Mouse (Mus musculus): ENCODE data around the gene Mycl. TPM values are rescaled to one million over a fixed set of nuclear protein-coding genes. Genes with fewer than 3 reads are reported as not detected.

Gene Mycl
- polyA plus RNA-seq, 1 experiment from 2014 or later, result 66.8 TPM

DNA sequence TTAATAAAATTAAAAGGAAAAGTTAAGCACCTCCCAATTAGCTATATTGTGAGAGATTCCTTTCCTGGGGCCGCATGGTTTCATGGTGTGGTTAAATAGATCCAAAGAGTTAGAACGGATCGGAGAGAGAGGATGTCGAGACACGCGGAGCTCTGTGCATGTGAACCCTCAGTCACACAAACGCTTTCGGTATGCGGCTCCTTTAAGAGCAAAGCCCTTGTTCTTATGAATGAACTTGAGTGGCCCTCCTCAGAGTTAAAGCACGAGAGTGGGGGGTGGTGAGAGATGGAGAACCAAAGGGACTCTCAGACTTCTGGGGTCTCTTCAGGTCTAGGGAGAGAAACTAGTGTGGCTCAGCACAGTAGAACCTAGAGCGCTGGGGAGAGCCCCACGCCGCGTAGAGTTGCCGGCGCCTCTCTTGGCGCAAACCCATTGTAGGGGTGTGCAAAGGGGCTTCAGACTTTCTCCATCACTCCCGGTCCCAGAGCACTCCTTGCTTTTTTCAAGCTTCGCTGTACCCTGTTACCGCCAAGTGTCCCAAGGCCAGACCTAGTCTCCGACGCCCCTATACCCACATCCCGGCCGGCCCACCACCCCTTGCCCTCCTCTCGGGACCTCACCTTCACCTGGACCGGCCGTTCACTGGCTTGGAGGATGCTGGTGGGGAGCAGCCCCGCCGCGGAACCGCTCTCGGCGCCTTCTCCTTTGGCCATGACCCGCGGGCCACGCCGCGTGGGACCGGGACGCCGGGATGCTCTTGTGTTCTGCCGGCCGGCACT is 34.9 kb upstream of the Mycl start:
- ATAC-seq (replicated peaks; ENCODE audit: low FRiP score) (peak; percentile 47), DNase-seq (ENCODE audit: low spot score) (peak; percentile 73)
- Histone ChIP-seq H3K4me2 (ENCODE audit: low read depth, low read length, severe bottlenecking) (peak overlapping the region; percentile 94), H3K9me3 (ENCODE audit: control insufficient read depth, low read length) (no peaks in the 10 kb centered on the region), H3K27me3 (ENCODE audit: control insufficient read depth, insufficient read depth, low read length) (no peaks in the 10 kb centered on the region), H3K4me1 (replicated peaks; ENCODE audit: control insufficient read depth, insufficient read depth, low read length) (peaks cover 31% of the 10 kb centered on the region), H3K4me3 (ENCODE audit: low read depth, low read length) (peak overlapping the region; percentile 72), H3K27ac (ENCODE audit: low read depth, low read length) (peak overlapping the region; percentile 37; the same call in 1 of the 2 replicates), H3K36me3 (ENCODE audit: control insufficient read depth, insufficient read depth, low read length) (no peaks in the 10 kb centered on the region; the same call in 1 of the 2 replicates), H3K9ac (ENCODE audit: low read length) (peak overlapping the region; percentile 87)
- under 1% methylated on average over 43 of the region's 43 CpGs for WGBS

DNA sequence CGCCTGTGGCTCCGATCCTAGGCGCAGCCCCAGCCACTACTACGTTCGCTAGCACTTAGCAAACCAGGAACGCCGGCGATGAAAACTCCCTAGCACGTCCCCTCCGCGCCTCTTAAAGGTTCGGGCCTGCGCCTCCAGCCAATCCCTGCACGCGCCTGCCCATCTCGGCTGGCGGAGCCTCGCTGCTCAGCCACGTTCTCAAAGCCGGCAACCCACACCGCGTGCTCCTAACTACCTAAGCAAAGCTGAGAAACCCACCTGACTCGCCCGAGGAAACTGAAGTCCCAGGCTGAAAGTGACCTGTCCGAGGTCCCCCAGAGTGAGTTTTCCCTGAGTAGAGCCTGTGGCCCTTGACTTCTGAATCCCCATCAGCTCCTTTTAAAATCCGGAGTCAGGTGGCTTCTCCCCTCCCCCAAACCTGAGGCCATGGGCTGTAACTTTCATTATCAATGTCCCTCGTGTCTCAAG is 34.3 kb upstream of the Mycl start, which contains the start of gene Mfsd2a:
Mfsd2a (minus strand) TSS at position 89 of the 468 bp plus-strand sequence.
- H3K9ac ChIP-seq (ENCODE audit: low read length), result peak within 1 kb of the TSS; percentile 87
- H3K9me3 ChIP-seq (ENCODE audit: control insufficient read depth, low read length), result no peaks in the 10 kb centered on the region
- peak; percentile 90 for DNase-seq (ENCODE audit: low spot score)
- peaks cover 28% of the 10 kb centered on the region for H3K4me1 ChIP-seq (replicated peaks; ENCODE audit: control insufficient read depth, insufficient read depth, low read length)
- peak within 1 kb of the TSS; percentile 94 for H3K4me2 ChIP-seq (ENCODE audit: low read depth, low read length, severe bottlenecking)
- peak within 1 kb of the TSS; percentile 37; the same call in 1 of the 2 replicates for H3K27ac ChIP-seq (ENCODE audit: low read depth, low read length)
- H3K36me3 ChIP-seq (ENCODE audit: control insufficient read depth, insufficient read depth, low read length), result no peaks in the 10 kb centered on the region; the same call in 1 of the 2 replicates
- H3K27me3 ChIP-seq (ENCODE audit: control insufficient read depth, insufficient read depth, low read length), result no peaks in the 10 kb centered on the region
- under 1% methylated on average over 27 of the region's 27 CpGs for WGBS
- ATAC-seq (replicated peaks; ENCODE audit: low FRiP score), result peak; percentile 84
- H3K4me3 ChIP-seq (ENCODE audit: low read depth, low read length), result peak within 1 kb of the TSS; percentile 72

DNA sequence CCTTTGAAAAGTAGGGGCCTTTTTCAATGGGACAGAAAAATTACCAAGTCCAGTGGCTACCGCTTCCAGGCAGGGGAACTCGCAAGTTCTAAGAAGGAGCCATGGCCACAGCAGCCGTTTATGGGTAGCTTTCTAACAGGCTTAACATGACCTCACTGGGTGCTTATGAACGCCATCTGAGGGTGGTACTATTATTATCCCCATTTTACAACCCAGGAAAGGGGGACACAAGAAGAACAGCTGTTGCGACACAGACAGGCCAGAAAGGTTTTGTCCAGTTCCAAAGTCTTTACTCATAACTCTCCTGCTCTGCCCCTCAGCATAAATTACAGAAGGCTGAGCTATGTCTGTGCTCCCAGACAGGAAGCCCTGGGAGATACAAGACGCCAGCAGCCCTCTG is 33.9 kb upstream of the Mycl start:
- H3K27ac ChIP-seq (ENCODE audit: low read depth, low read length), result no peak overlapping the region
- 12% methylated on average over 6 of the region's 6 CpGs for WGBS
- DNase-seq (ENCODE audit: low spot score) (no peak), ATAC-seq (replicated peaks; ENCODE audit: low FRiP score) (no peak)
- H3K9ac ChIP-seq (ENCODE audit: low read length), result peak overlapping the region; percentile 87
- H3K9me3 ChIP-seq (ENCODE audit: control insufficient read depth, low read length), result no peaks in the 10 kb centered on the region
- H3K27me3 ChIP-seq (ENCODE audit: control insufficient read depth, insufficient read depth, low read length), result no peaks in the 10 kb centered on the region
- H3K4me3 ChIP-seq (ENCODE audit: low read depth, low read length), result peak overlapping the region; percentile 72; the same call in 1 of the 2 replicates
- H3K4me2 ChIP-seq (ENCODE audit: low read depth, low read length, severe bottlenecking), result peak overlapping the region; percentile 94; the same call in 1 of the 2 replicates
- peaks cover 28% of the 10 kb centered on the region for H3K4me1 ChIP-seq (replicated peaks; ENCODE audit: control insufficient read depth, insufficient read depth, low read length)
- H3K36me3 ChIP-seq (ENCODE audit: control insufficient read depth, insufficient read depth, low read length), result no peaks in the 10 kb centered on the region; the same call in 1 of the 2 replicates

DNA sequence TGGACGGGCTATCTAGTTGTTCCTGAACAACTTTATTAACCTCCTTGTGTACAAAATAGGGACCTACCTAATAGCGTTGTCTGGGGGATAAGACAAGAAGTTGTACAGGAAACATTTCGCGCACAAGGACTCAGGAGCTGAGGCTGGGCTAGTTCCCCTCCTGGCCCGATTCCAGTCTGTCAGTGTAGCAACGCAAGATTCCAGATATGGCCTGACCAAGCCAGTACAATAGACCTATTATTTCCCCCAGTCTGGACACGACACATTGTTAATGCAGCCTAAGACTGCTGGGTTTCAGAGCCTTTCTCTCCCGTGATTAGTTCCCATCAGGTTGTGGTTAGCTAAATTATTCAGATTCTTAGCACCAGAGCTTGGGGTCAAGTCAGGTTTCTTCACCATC is 32.7 kb upstream of the Mycl start:
- no peak for DNase-seq (ENCODE audit: low spot score)
- H3K9ac ChIP-seq (ENCODE audit: low read length), result no peak overlapping the region
- no peak for ATAC-seq (replicated peaks; ENCODE audit: low FRiP score)
- no peaks in the 10 kb centered on the region for H3K27me3 ChIP-seq (ENCODE audit: control insufficient read depth, insufficient read depth, low read length)
- peaks cover 28% of the 10 kb centered on the region for H3K4me1 ChIP-seq (replicated peaks; ENCODE audit: control insufficient read depth, insufficient read depth, low read length)
- 36% methylated on average over 8 of the region's 8 CpGs for WGBS
- H3K36me3 ChIP-seq (ENCODE audit: control insufficient read depth, insufficient read depth, low read length), result no peaks in the 10 kb centered on the region
- H3K4me2 ChIP-seq (ENCODE audit: low read depth, low read length, severe bottlenecking), result no peak overlapping the region
- no peak overlapping the region for H3K27ac ChIP-seq (ENCODE audit: low read depth, low read length)
- H3K9me3 ChIP-seq (ENCODE audit: control insufficient read depth, low read length), result no peaks in the 10 kb centered on the region
- H3K4me3 ChIP-seq (ENCODE audit: low read depth, low read length), result no peak overlapping the region

DNA sequence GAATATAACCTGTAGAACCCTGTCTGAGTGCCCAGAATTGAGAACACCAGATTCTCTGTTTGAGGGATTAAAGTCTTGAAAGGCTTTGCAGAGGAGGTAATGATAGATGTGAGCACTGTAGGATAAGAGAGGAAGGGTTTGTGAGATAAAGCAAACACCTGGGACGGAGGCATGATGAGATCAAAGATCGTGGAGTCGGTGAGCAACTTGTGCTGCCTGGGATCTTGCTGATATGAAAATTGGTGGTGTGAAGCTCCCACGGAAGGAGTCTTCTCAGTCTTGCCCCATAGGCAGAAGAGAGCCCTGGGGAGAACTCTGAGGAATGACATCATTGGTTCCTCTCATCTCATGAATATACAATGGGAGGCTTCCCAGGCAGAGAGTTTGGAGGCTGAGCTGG is 27.3 kb upstream of the Mycl start:
- Histone ChIP-seq H3K27ac (ENCODE audit: low read depth, low read length) (no peak overlapping the region), H3K9me3 (ENCODE audit: control insufficient read depth, low read length) (no peaks in the 10 kb centered on the region), H3K4me2 (ENCODE audit: low read depth, low read length, severe bottlenecking) (no peak overlapping the region), H3K4me3 (ENCODE audit: low read depth, low read length) (no peak overlapping the region), H3K36me3 (ENCODE audit: control insufficient read depth, insufficient read depth, low read length) (no peaks in the 10 kb centered on the region), H3K4me1 (replicated peaks; ENCODE audit: control insufficient read depth, insufficient read depth, low read length) (no peaks in the 10 kb centered on the region; the same call in 1 of the 2 replicates), H3K27me3 (ENCODE audit: control insufficient read depth, insufficient read depth, low read length) (no peaks in the 10 kb centered on the region), H3K9ac (ENCODE audit: low read length) (no peak overlapping the region)
- whole genome bisulfite sequencing, result 87% methylated on average over 4 of the region's 4 CpGs
- DNase-seq (ENCODE audit: low spot score), result no peak
- no peak for ATAC-seq (replicated peaks; ENCODE audit: low FRiP score)

DNA sequence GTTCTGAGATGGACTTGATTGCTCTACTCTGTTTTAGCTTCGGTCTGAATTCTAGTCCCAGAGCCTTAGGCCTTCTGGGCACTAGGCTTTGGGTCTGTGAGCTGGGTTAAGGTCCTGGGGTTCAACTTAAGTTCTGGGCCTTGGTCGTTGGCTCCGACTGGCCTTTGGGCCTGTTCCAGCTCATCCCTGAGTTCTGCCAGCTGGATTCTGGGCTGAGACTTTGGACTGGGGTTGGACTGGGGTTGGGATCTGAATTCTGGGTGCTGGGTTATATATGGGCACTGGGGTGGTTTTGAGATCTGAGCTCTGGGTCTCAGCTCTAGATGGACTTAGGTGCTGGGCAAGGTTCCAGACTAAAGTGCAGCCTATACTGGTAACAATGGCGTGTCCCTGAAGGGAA is 24.3 kb upstream of the Mycl start:
- H3K27ac ChIP-seq (ENCODE audit: low read depth, low read length), result no peak overlapping the region
- no peaks in the 10 kb centered on the region for H3K4me1 ChIP-seq (replicated peaks; ENCODE audit: control insufficient read depth, insufficient read depth, low read length)
- no peak overlapping the region for H3K9ac ChIP-seq (ENCODE audit: low read length)
- ATAC-seq (replicated peaks; ENCODE audit: low FRiP score) (no peak), DNase-seq (ENCODE audit: low spot score) (no peak)
- 87% methylated on average over 4 of the region's 4 CpGs for WGBS
- H3K27me3 ChIP-seq (ENCODE audit: control insufficient read depth, insufficient read depth, low read length), result no peaks in the 10 kb centered on the region
- H3K4me3 ChIP-seq (ENCODE audit: low read depth, low read length), result no peak overlapping the region
- no peak overlapping the region for H3K4me2 ChIP-seq (ENCODE audit: low read depth, low read length, severe bottlenecking)
- no peaks in the 10 kb centered on the region for H3K36me3 ChIP-seq (ENCODE audit: control insufficient read depth, insufficient read depth, low read length)
- no peaks in the 10 kb centered on the region for H3K9me3 ChIP-seq (ENCODE audit: control insufficient read depth, low read length)

DNA sequence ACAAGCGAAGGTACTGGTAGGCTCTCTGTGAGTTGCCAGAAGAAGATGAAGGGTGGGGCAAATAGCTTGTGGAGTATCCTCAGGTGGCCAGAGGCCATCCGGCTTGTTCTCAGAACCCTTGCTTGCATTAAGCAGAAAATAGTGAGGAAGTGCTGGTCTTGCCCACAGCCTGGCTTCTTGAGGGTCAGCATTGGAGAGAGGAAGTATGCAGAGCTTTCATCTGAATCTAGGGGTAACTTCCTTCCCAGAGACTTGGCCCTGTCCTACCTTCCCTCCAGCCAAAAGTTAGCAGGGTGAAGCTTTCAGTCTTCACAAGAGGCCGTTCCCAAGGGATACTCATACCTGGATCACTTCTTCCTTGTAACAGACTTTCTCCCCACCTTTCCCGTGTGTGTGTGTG is 23.8 kb upstream of the Mycl start:
- H3K4me2 ChIP-seq (ENCODE audit: low read depth, low read length, severe bottlenecking), result no peak overlapping the region
- H3K9me3 ChIP-seq (ENCODE audit: control insufficient read depth, low read length), result no peaks in the 10 kb centered on the region
- H3K4me3 ChIP-seq (ENCODE audit: low read depth, low read length), result no peak overlapping the region
- WGBS, result 82% methylated on average over 4 of the region's 4 CpGs
- no peaks in the 10 kb centered on the region for H3K4me1 ChIP-seq (replicated peaks; ENCODE audit: control insufficient read depth, insufficient read depth, low read length)
- H3K27ac ChIP-seq (ENCODE audit: low read depth, low read length), result no peak overlapping the region
- H3K9ac ChIP-seq (ENCODE audit: low read length), result no peak overlapping the region
- ATAC-seq (replicated peaks; ENCODE audit: low FRiP score), result no peak
- no peaks in the 10 kb centered on the region for H3K27me3 ChIP-seq (ENCODE audit: control insufficient read depth, insufficient read depth, low read length)
- no peaks in the 10 kb centered on the region for H3K36me3 ChIP-seq (ENCODE audit: control insufficient read depth, insufficient read depth, low read length)
- DNase-seq (ENCODE audit: low spot score), result no peak

DNA sequence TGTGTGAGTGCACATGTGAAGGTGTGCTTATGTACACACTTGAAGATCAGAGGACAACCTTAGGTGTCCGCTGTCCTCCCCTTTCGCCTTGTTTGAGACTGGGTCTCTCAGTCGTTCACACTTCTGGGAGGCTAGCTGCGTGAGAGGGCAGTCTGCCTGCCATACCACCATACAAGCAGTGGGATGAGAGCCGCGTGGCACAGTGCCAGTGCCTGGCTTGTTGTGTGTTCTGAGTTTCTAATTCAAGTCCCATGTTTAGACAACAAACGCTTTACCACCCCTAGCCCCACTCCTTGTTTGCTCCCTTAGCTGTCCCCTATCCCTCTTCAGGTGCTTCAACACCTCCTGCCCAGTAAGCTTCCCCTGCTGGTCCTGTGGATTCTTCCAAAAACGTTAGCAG is 23.4 kb upstream of the Mycl start:
- no peaks in the 10 kb centered on the region for H3K36me3 ChIP-seq (ENCODE audit: control insufficient read depth, insufficient read depth, low read length)
- WGBS, result 76% methylated on average over 8 of the region's 8 CpGs
- no peaks in the 10 kb centered on the region for H3K9me3 ChIP-seq (ENCODE audit: control insufficient read depth, low read length)
- H3K9ac ChIP-seq (ENCODE audit: low read length), result no peak overlapping the region
- H3K4me2 ChIP-seq (ENCODE audit: low read depth, low read length, severe bottlenecking), result no peak overlapping the region
- H3K27me3 ChIP-seq (ENCODE audit: control insufficient read depth, insufficient read depth, low read length), result no peaks in the 10 kb centered on the region
- H3K27ac ChIP-seq (ENCODE audit: low read depth, low read length), result no peak overlapping the region
- ATAC-seq (replicated peaks; ENCODE audit: low FRiP score) (no peak), DNase-seq (ENCODE audit: low spot score) (no peak)
- no peak overlapping the region for H3K4me3 ChIP-seq (ENCODE audit: low read depth, low read length)
- H3K4me1 ChIP-seq (replicated peaks; ENCODE audit: control insufficient read depth, insufficient read depth, low read length), result no peaks in the 10 kb centered on the region
